Comparison of ENCODE assay signal across 8 mouse cellular contexts in genomic region chr3:96240799-96241197, GRCm38 (mm10). TPM values are rescaled to one million over a fixed set of nuclear protein-coding genes. Genes with fewer than 3 reads are reported as not detected.
DNase-seq lines count a peak whose midpoint lies in the region; ATAC-seq and TF ChIP-seq lines count a peak whose summit lies in the region.

No protein-coding gene starts in this region.

- no peaks in the 10 kb centered on the region for H3K36me3 ChIP-seq in testis, adult 2 months (ENCODE audit: control insufficient read depth, insufficient read depth, low read length)
- H3K36me3 ChIP-seq in liver, embryonic 12.5 days: no peaks in the 10 kb centered on the region
- H3K36me3 ChIP-seq in stomach, postnatal 0 days (ENCODE audit: control insufficient read depth, insufficient read depth, low read length): no peaks in the 10 kb centered on the region

- no peak for TF ChIP-seq CTCF in gastrocnemius, adult 2 months (IDR thresholded peaks at IDR 0.05)
- no peak for TF ChIP-seq CTCF in testis, adult 2 months (IDR thresholded peaks at IDR 0.05; ENCODE audit: control insufficient read depth, insufficient read depth, insufficient replicate concordance, low read depth, low read length)
- TF ChIP-seq CTCF in stomach, postnatal 0 days (IDR thresholded peaks at IDR 0.05; ENCODE audit: low read depth): no peak

- TF ChIP-seq EP300 in stomach, postnatal 0 days (optimal IDR thresholded peaks at IDR 0.05): no peak

- H3K9me3 ChIP-seq in liver, embryonic 12.5 days (replicated peaks): no peaks in the 10 kb centered on the region
- H3K9me3 ChIP-seq in stomach, postnatal 0 days (ENCODE audit: control insufficient read depth, low read length): no peaks in the 10 kb centered on the region

- intact Hi-C loops in gastrocnemius, adult 2 months (cut with DNase I): no loop called here

- peak overlapping the region; percentile 91 for H3K9ac ChIP-seq in liver, embryonic 12.5 days
- 0 out of 2 replicates have a peak overlapping the region, but pooled peaks have one; percentile 35 for H3K9ac ChIP-seq in stomach, postnatal 0 days (ENCODE audit: low read length)

- no peak for DNase-seq in gastrocnemius, adult 2 months
- no peak for DNase-seq in gastrocnemius, adult 18-20 months (ENCODE audit: low spot score)
- DNase-seq in testis, postnatal 14 days (ENCODE audit: low spot score): no peak
- no peak for DNase-seq in stomach, postnatal 0 days (ENCODE audit: low spot score)
- DNase-seq in cerebellum, adult 18-20 months: no peak
- no peak for DNase-seq in layer of hippocampus, postnatal 36 days

- no peak for TF ChIP-seq POLR2A in testis, adult 2 months (IDR thresholded peaks at IDR 0.05; ENCODE audit: control insufficient read depth, low read depth, low read length)

- H3K4me1 ChIP-seq in testis, adult 2 months (ENCODE audit: control insufficient read depth, insufficient read depth, low read length): peaks cover 5% of the 10 kb centered on the region; the same call in 1 of the 2 replicates
- peaks cover 60% of the 10 kb centered on the region for H3K4me1 ChIP-seq in liver, embryonic 12.5 days
- H3K4me1 ChIP-seq in stomach, postnatal 0 days (replicated peaks; ENCODE audit: control insufficient read depth, insufficient read depth): 0 out of 2 replicates have a peak, but pooled peaks cover 3% of the 10 kb centered on the region

- 75% methylated on average over 9 of the region's 9 CpGs for WGBS in liver, embryonic 12.5 days (ENCODE audit: insufficient replicate concordance)
- WGBS in stomach, postnatal 0 days: 72% methylated on average over 9 of the region's 9 CpGs

- no peaks in the 10 kb centered on the region for H3K27me3 ChIP-seq in testis, adult 2 months (ENCODE audit: control insufficient read depth, insufficient read depth, low read length)
- H3K27me3 ChIP-seq in liver, embryonic 12.5 days (replicated peaks): no peaks in the 10 kb centered on the region
- no peaks in the 10 kb centered on the region for H3K27me3 ChIP-seq in stomach, postnatal 0 days (ENCODE audit: control insufficient read depth, insufficient read depth, low read length)

- H3K4me3 ChIP-seq in gastrocnemius, adult 2 months: peak overlapping the region; percentile 64
- peak overlapping the region; percentile 74; the same call in 1 of the 2 replicates for H3K4me3 ChIP-seq in testis, adult 2 months (ENCODE audit: control insufficient read depth, low read depth, low read length)
- H3K4me3 ChIP-seq in liver, embryonic 12.5 days: peak overlapping the region; percentile 37; the same call in 1 of the 2 replicates
- H3K4me3 ChIP-seq in stomach, postnatal 0 days (ENCODE audit: low read depth, low read length): peak overlapping the region; percentile 12

- H3K27ac ChIP-seq in gastrocnemius, adult 2 months: peak overlapping the region; percentile 89
- H3K27ac ChIP-seq in testis, adult 2 months (ENCODE audit: control insufficient read depth, insufficient read depth, low read depth, low read length): peak overlapping the region; percentile 84
- peak overlapping the region; percentile 89 for H3K27ac ChIP-seq in liver, embryonic 12.5 days
- peak overlapping the region; percentile 59 for H3K27ac ChIP-seq in stomach, postnatal 0 days (replicated peaks)

- H3K4me2 ChIP-seq in liver, embryonic 12.5 days: peak overlapping the region; percentile 54
- H3K4me2 ChIP-seq in stomach, postnatal 0 days (replicated peaks; ENCODE audit: low read depth): peak overlapping the region; percentile 30

- ATAC-seq in liver, embryonic 12.5 days: no peak
- ATAC-seq in stomach, postnatal 0 days (ENCODE audit: low FRiP score, low TSS enrichment): no peak

RNA-seq across cellular contexts. Expression of gene Hist2h2aa2, which starts 0.7 kb away (rescaled TPM):
- total RNA-seq in gastrocnemius, adult 2 months (2021): 100 to 1,000 TPM; 172 to 190 TPM
- total RNA-seq in gastrocnemius, adult 18-20 months (2021): 100 to 1,000 TPM; 170 to 186 TPM
- 37.8 and 209 TPM in 2 replicates for polyA plus RNA-seq in testis, adult 2 months (2012; rRNA removed)
- 55.9 and 73.8 TPM in 2 replicates for polyA plus RNA-seq in liver, embryonic 12.5 days (2016; fragmentation: Nextera tagmentation; extraction: Ambion mirVana)
- polyA plus RNA-seq in stomach, postnatal 0 days (2015; fragmentation: Nextera tagmentation; extraction: Ambion mirVana): 218 and 246 TPM in 2 replicates
- total RNA-seq in layer of hippocampus, postnatal 36 days (2021): 100 to 1,000 TPM; 193 to 195 TPM

RNA-seq across cellular contexts. Expression of gene Hist2h3c2, which starts 1.9 kb away (rescaled TPM):
- 1 to 10 TPM; 5.4 to 5.6 TPM for total RNA-seq in gastrocnemius, adult 2 months (2021)
- 1 to 10 TPM; 4.7 to 4.9 TPM for total RNA-seq in gastrocnemius, adult 18-20 months (2021)
- 18.0 and 18.3 TPM in 2 replicates for polyA plus RNA-seq in testis, adult 2 months (2012; rRNA removed)
- 12.3 and 13.8 TPM in 2 replicates for polyA plus RNA-seq in liver, embryonic 12.5 days (2016; fragmentation: Nextera tagmentation; extraction: Ambion mirVana)
- 1.2 and 2.8 TPM in 2 replicates for polyA plus RNA-seq in stomach, postnatal 0 days (2015; fragmentation: Nextera tagmentation; extraction: Ambion mirVana)
- total RNA-seq in layer of hippocampus, postnatal 36 days (2021): 10 to 100 TPM; 13.1 to 13.4 TPM

RNA-seq across cellular contexts. Expression of gene Hist2h2aa1, which starts 4.5 kb away (rescaled TPM):
- 1 to 10 TPM in 1 of 2 experiments, not detected in 1; 2.7 TPM for total RNA-seq in gastrocnemius, adult 2 months (2021)
- 1 to 10 TPM; 2.8 to 4.7 TPM for total RNA-seq in gastrocnemius, adult 18-20 months (2021)
- polyA plus RNA-seq in testis, adult 2 months (2012; rRNA removed): 1,076 and 1,288 TPM in 2 replicates
- 23.9 and 29.2 TPM in 2 replicates for polyA plus RNA-seq in liver, embryonic 12.5 days (2016; fragmentation: Nextera tagmentation; extraction: Ambion mirVana)
- 81.4 and 98.7 TPM in 2 replicates for polyA plus RNA-seq in stomach, postnatal 0 days (2015; fragmentation: Nextera tagmentation; extraction: Ambion mirVana)
- total RNA-seq in layer of hippocampus, postnatal 36 days (2021): 10 to 100 TPM in 1 of 2 experiments, 1 to 10 TPM in 1; 3.1 to 11.1 TPM

RNA-seq across cellular contexts. Expression of gene Hist2h3c1, which starts 5.7 kb away (rescaled TPM):
- not detected for total RNA-seq in gastrocnemius, adult 2 months (2021)
- total RNA-seq in gastrocnemius, adult 18-20 months (2021): not detected
- not detected in 2 replicates for polyA plus RNA-seq in testis, adult 2 months (2012; rRNA removed)
- 2.7 and 3.0 TPM in 2 replicates for polyA plus RNA-seq in liver, embryonic 12.5 days (2016; fragmentation: Nextera tagmentation; extraction: Ambion mirVana)
- polyA plus RNA-seq in stomach, postnatal 0 days (2015; fragmentation: Nextera tagmentation; extraction: Ambion mirVana): 0.44 and 1.2 TPM in 2 replicates
- total RNA-seq in layer of hippocampus, postnatal 36 days (2021): not detected

RNA-seq across cellular contexts. Expression of gene Hist2h2be, which starts 19.9 kb away (rescaled TPM):
- 1 to 10 TPM; 5.2 to 6.1 TPM for total RNA-seq in gastrocnemius, adult 2 months (2021)
- 1 to 10 TPM; 4.2 to 6.2 TPM for total RNA-seq in gastrocnemius, adult 18-20 months (2021)
- polyA plus RNA-seq in testis, adult 2 months (2012; rRNA removed): 11.3 and 13.0 TPM in 2 replicates
- polyA plus RNA-seq in liver, embryonic 12.5 days (2016; fragmentation: Nextera tagmentation; extraction: Ambion mirVana): 6.1 and 6.6 TPM in 2 replicates
- 3.2 and 3.4 TPM in 2 replicates for polyA plus RNA-seq in stomach, postnatal 0 days (2015; fragmentation: Nextera tagmentation; extraction: Ambion mirVana)
- total RNA-seq in layer of hippocampus, postnatal 36 days (2021): 1 to 10 TPM; 6.9 to 7.1 TPM

Comparison
In these comparisons a context has a peak if more than half of its experiments do, and no peak if none do; other contexts are left out.
1. H3K4me3 ChIP-seq: peak in every context shown above with its lines; median percentile 74 in testis, adult 2 months; 64 in gastrocnemius, adult 2 months; 37 in liver, embryonic 12.5 days; 12 in stomach, postnatal 0 days.